Mouse (Mus musculus): Measurements from ENCODE around the gene Abcb9. TPM values are rescaled to one million over a fixed set of nuclear protein-coding genes. Genes with fewer than 3 reads are reported as not detected.

Gene Abcb9
- polyA plus RNA-seq, 1 experiment from 2014 or later: 1.9 TPM

GRCm38 (mm10) chr5:124031068-124031955 is 64.3 kb downstream of the Abcb9 start:
- Histone ChIP-seq H3K9me3 (no peaks in the 10 kb centered on the region), H3K27ac (peak overlapping the region; percentile 98), H3K4me3 (peak overlapping the region; percentile 98), H3K36me3 (peaks cover 32% of the 10 kb centered on the region), H3K27me3 (ENCODE audit: insufficient read depth, poor library complexity, severe bottlenecking) (no peaks in the 10 kb centered on the region), H3K4me1 (replicated peaks) (peaks cover 62% of the 10 kb centered on the region)
- peak; percentile 43 for DNase-seq (ENCODE audit: low spot score)
- 2% methylated on average over 26 of the region's 26 CpGs for WGBS

- WGBS: 52% methylated on average over 12 of the region's 12 CpGs
- H3K27ac ChIP-seq: peak overlapping the region; percentile 98
These were observed 65.1 kb downstream of the Abcb9 start for GRCm38 (mm10) chr5:124030386-124031067.

GRCm38 (mm10) chr5:124029220-124030035 is 66.2 kb downstream of the Abcb9 start:
- peaks cover 72% of the 10 kb centered on the region for H3K4me1 ChIP-seq (replicated peaks)
- H3K36me3 ChIP-seq: peaks cover 40% of the 10 kb centered on the region
- H3K9me3 ChIP-seq: no peaks in the 10 kb centered on the region
- WGBS: 93% methylated on average over 19 of the region's 19 CpGs
- no peaks in the 10 kb centered on the region for H3K27me3 ChIP-seq (ENCODE audit: insufficient read depth, poor library complexity, severe bottlenecking)
- 0 out of 2 replicates have a peak overlapping the region, but pooled peaks have one; percentile 0 for H3K27ac ChIP-seq
- no peak for DNase-seq (ENCODE audit: low spot score)
- 0 out of 2 replicates have a peak overlapping the region, but pooled peaks have one; percentile 98 for H3K4me3 ChIP-seq

More at GRCm38 (mm10) chr5:124030386-124031067, 65.1 kb downstream of the Abcb9 start:
- no peak for DNase-seq (ENCODE audit: low spot score)
- no peaks in the 10 kb centered on the region for H3K9me3 ChIP-seq
- peaks cover 40% of the 10 kb centered on the region for H3K36me3 ChIP-seq
- peak overlapping the region; percentile 98 for H3K4me3 ChIP-seq
- H3K27me3 ChIP-seq (ENCODE audit: insufficient read depth, poor library complexity, severe bottlenecking): no peaks in the 10 kb centered on the region
- peaks cover 64% of the 10 kb centered on the region for H3K4me1 ChIP-seq (replicated peaks)

- Histone ChIP-seq H3K36me3 (peaks cover 40% of the 10 kb centered on the region), H3K27me3 (ENCODE audit: insufficient read depth, poor library complexity, severe bottlenecking) (no peaks in the 10 kb centered on the region), H3K9me3 (no peaks in the 10 kb centered on the region), H3K4me1 (replicated peaks) (peaks cover 77% of the 10 kb centered on the region), H3K27ac (peak overlapping the region; percentile 63; the same call in 1 of the 2 replicates), H3K4me3 (0 out of 2 replicates have a peak overlapping the region, but pooled peaks have one; percentile 9)
- WGBS: 73% methylated on average over 7 of the region's 7 CpGs
- no peak for DNase-seq (ENCODE audit: low spot score)
These were observed 66.9 kb downstream of the Abcb9 start for GRCm38 (mm10) chr5:124028680-124029079.

GRCm38 (mm10) chr5:124027702-124028470 is 67.7 kb downstream of the Abcb9 start:
- peak overlapping the region; percentile 63 for H3K27ac ChIP-seq
- no peak for DNase-seq (ENCODE audit: low spot score)

GRCm38 (mm10) chr5:124026568-124026967 is 69.0 kb downstream of the Abcb9 start:
- no peak for DNase-seq (ENCODE audit: low spot score)
- peak overlapping the region; percentile 80 for H3K27ac ChIP-seq
- peaks cover 53% of the 10 kb centered on the region for H3K36me3 ChIP-seq
- 73% methylated on average over 5 of the region's 5 CpGs for WGBS
- 0 out of 2 replicates have a peak overlapping the region, but pooled peaks have one; percentile 6 for H3K4me3 ChIP-seq
- H3K27me3 ChIP-seq (ENCODE audit: insufficient read depth, poor library complexity, severe bottlenecking): no peaks in the 10 kb centered on the region
- no peaks in the 10 kb centered on the region for H3K9me3 ChIP-seq
- H3K4me1 ChIP-seq (replicated peaks): peaks cover 96% of the 10 kb centered on the region

More at GRCm38 (mm10) chr5:124027702-124028470, 67.7 kb downstream of the Abcb9 start:
- H3K36me3 ChIP-seq: peaks cover 44% of the 10 kb centered on the region
- H3K4me1 ChIP-seq (replicated peaks): peaks cover 85% of the 10 kb centered on the region
- H3K9me3 ChIP-seq: no peaks in the 10 kb centered on the region
- 0 out of 2 replicates have a peak overlapping the region, but pooled peaks have one; percentile 9 for H3K4me3 ChIP-seq
- no peaks in the 10 kb centered on the region for H3K27me3 ChIP-seq (ENCODE audit: insufficient read depth, poor library complexity, severe bottlenecking)
- WGBS: 76% methylated on average over 19 of the region's 19 CpGs

GRCm38 (mm10) chr5:124025587-124026441 is 69.8 kb downstream of the Abcb9 start:
- 0 out of 2 replicates have a peak overlapping the region, but pooled peaks have one; percentile 6 for H3K4me3 ChIP-seq
- no peak for DNase-seq (ENCODE audit: low spot score)
- H3K9me3 ChIP-seq: no peaks in the 10 kb centered on the region
- H3K27me3 ChIP-seq (ENCODE audit: insufficient read depth, poor library complexity, severe bottlenecking): no peaks in the 10 kb centered on the region
- 89% methylated on average over 15 of the region's 15 CpGs for WGBS
- H3K27ac ChIP-seq: peak overlapping the region; percentile 80
- H3K4me1 ChIP-seq (replicated peaks): peaks cover 91% of the 10 kb centered on the region
- peaks cover 61% of the 10 kb centered on the region for H3K36me3 ChIP-seq

GRCm38 (mm10) chr5:124025146-124025545 is 70.5 kb downstream of the Abcb9 start:
- no peaks in the 10 kb centered on the region for H3K9me3 ChIP-seq
- 52% methylated on average over 9 of the region's 9 CpGs for WGBS
- DNase-seq (ENCODE audit: low spot score): peak; percentile 44
- peaks cover 61% of the 10 kb centered on the region for H3K36me3 ChIP-seq
- no peaks in the 10 kb centered on the region for H3K27me3 ChIP-seq (ENCODE audit: insufficient read depth, poor library complexity, severe bottlenecking)
- peaks cover 88% of the 10 kb centered on the region for H3K4me1 ChIP-seq (replicated peaks)
- peak overlapping the region; percentile 80 for H3K27ac ChIP-seq
- no peak overlapping the region for H3K4me3 ChIP-seq

- peak overlapping the region; percentile 80 for H3K27ac ChIP-seq
- 59% methylated on average over 6 of the region's 6 CpGs for WGBS
- peak; percentile 34 for DNase-seq (ENCODE audit: low spot score)
- H3K4me1 ChIP-seq (replicated peaks): peaks cover 88% of the 10 kb centered on the region
- peaks cover 58% of the 10 kb centered on the region for H3K36me3 ChIP-seq
- H3K27me3 ChIP-seq (ENCODE audit: insufficient read depth, poor library complexity, severe bottlenecking): no peaks in the 10 kb centered on the region
- H3K4me3 ChIP-seq: no peak overlapping the region
- no peaks in the 10 kb centered on the region for H3K9me3 ChIP-seq
These were observed 70.9 kb downstream of the Abcb9 start for GRCm38 (mm10) chr5:124024677-124025076.

GRCm38 (mm10) chr5:124022365-124022764 is 73.2 kb downstream of the Abcb9 start:
- WGBS: 83% methylated on average over 7 of the region's 7 CpGs
- Histone ChIP-seq H3K27ac (peak overlapping the region; percentile 35; the same call in 1 of the 2 replicates), H3K27me3 (ENCODE audit: insufficient read depth, poor library complexity, severe bottlenecking) (no peaks in the 10 kb centered on the region), H3K4me1 (replicated peaks) (peaks cover 89% of the 10 kb centered on the region), H3K9me3 (no peaks in the 10 kb centered on the region), H3K36me3 (peaks cover 50% of the 10 kb centered on the region), H3K4me3 (no peak overlapping the region)
- DNase-seq (ENCODE audit: low spot score): no peak

GRCm38 (mm10) chr5:124021701-124022100 is 73.9 kb downstream of the Abcb9 start:
- H3K27me3 ChIP-seq (ENCODE audit: insufficient read depth, poor library complexity, severe bottlenecking): no peaks in the 10 kb centered on the region
- H3K36me3 ChIP-seq: peaks cover 44% of the 10 kb centered on the region

More at GRCm38 (mm10) chr5:124021701-124022100, 73.9 kb downstream of the Abcb9 start:
- DNase-seq (ENCODE audit: low spot score): no peak
- whole genome bisulfite sequencing: 83% methylated on average over 11 of the region's 11 CpGs
- Histone ChIP-seq H3K4me3 (no peak overlapping the region), H3K4me1 (replicated peaks) (peaks cover 89% of the 10 kb centered on the region), H3K9me3 (no peaks in the 10 kb centered on the region), H3K27ac (no peak overlapping the region)
